Mouse (Mus musculus): ENCODE data around the gene Paqr9.

DNA sequence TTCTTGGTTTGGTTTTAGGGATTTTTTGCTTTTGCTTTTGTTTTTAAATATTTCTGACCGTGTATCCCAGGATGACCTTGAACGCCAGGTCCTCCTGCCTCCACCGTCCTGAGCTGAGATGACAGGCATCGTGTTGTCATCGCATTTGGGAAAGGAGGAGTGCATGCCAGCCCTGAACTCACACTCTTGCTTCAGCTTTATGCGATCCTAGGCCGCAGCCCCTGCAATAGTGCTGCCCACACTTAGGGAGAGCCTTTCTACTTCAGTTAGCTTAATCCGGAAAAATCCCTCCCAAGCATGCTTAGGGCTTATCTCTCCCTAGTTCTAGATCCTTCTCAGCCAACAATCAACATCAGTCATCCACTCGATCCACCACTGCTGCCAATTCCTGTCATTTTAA lies 43.9 kb downstream of the Paqr9 start:
- no peak for TF ChIP-seq CTCF (IDR thresholded peaks at IDR 0.05; ENCODE audit: low read depth, low read length)
- TF ChIP-seq POLR2A (IDR thresholded peaks at IDR 0.05; ENCODE audit: borderline replicate concordance, low read depth, low read length) = no peak

Data from bone marrow macrophage, adult 2 months (primary cell).